Comparison of ENCODE assay signal across 38 mouse cellular contexts in the genomic region with DNA sequence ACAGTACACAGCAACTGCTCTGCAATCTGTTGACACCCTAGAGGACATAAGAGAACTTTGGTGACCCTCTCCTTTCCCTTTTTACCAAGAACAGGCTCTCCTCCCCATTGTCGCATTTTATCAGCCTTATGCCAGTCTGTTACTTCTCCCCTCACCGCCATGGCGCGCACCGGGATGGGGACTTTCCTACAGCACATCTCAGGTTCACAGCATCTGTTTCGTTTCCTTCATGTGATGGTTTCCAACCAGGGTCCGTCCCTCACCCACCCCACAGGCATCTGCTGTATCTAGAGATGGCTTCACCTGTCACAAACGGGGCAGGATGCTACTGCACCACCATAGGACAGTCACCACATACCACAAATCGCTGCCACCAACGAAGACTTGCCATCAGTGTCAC. TPM values are rescaled to one million over a fixed set of nuclear protein-coding genes. Genes with fewer than 3 reads are reported as not detected.
"Had no signal": no experiment of that assay in that cellular context is flagged by ENCODE, and none has a peak within 500 bp of the region (broad histone marks: within the 10 kb centered on the region; RNA-seq: fewer than 3 reads in every experiment).

No protein-coding gene starts in this region.

- H3K27ac ChIP-seq: embryonic facial prominence, embryonic 10.5 days; embryonic facial prominence, embryonic 12.5 days; embryonic facial prominence, embryonic 13.5 days; embryonic facial prominence, embryonic 15.5 days; forebrain, embryonic 10.5 days; forebrain, embryonic 12.5 days; forebrain, embryonic 13.5 days; forebrain, embryonic 15.5 days had no signal

- H3K27me3 ChIP-seq: embryonic facial prominence, embryonic 12.5 days; embryonic facial prominence, embryonic 13.5 days; embryonic facial prominence, embryonic 15.5 days; forebrain, embryonic 12.5 days; forebrain, embryonic 13.5 days; forebrain, embryonic 15.5 days had no signal

- H3K9ac ChIP-seq: embryonic facial prominence, embryonic 12.5 days; embryonic facial prominence, embryonic 13.5 days; embryonic facial prominence, embryonic 15.5 days; forebrain, embryonic 12.5 days; forebrain, embryonic 13.5 days; forebrain, embryonic 15.5 days; forebrain, postnatal 0 days had no signal

- DNase-seq: cerebellum, adult 2 months; cerebellum, adult 8-10 months; cerebellum, adult 9-10 months; cerebellum, adult 9-11 months; cerebellum, postnatal 10 days; cerebellum, postnatal 25 days; cerebellum, postnatal 36 days; embryo, embryonic 11 days; forebrain, postnatal 0 days; gastrocnemius, adult 2 months; gastrocnemius, postnatal 10 days; gastrocnemius, postnatal 14 days; gastrocnemius, postnatal 25 days; gastrocnemius, postnatal 36 days; heart, adult 2 months had no signal

- H3K4me3 ChIP-seq: embryonic facial prominence, embryonic 10.5 days; embryonic facial prominence, embryonic 12.5 days; embryonic facial prominence, embryonic 13.5 days; embryonic facial prominence, embryonic 15.5 days; erythroblast, embryonic 14.5 days; forebrain, embryonic 10.5 days; forebrain, embryonic 12.5 days; forebrain, embryonic 13.5 days; forebrain, embryonic 15.5 days; gastrocnemius, adult 2 months; heart, adult 2 months had no signal

- H3K4me2 ChIP-seq: embryonic facial prominence, embryonic 12.5 days; embryonic facial prominence, embryonic 13.5 days; embryonic facial prominence, embryonic 15.5 days; forebrain, embryonic 12.5 days; forebrain, embryonic 13.5 days; forebrain, embryonic 15.5 days had no signal

- H3K9me3 ChIP-seq: embryonic facial prominence, embryonic 10.5 days; embryonic facial prominence, embryonic 12.5 days; embryonic facial prominence, embryonic 13.5 days; embryonic facial prominence, embryonic 15.5 days; forebrain, embryonic 10.5 days; forebrain, embryonic 12.5 days; forebrain, embryonic 13.5 days; forebrain, embryonic 15.5 days had no signal

- ATAC-seq: forebrain, embryonic 13.5 days; forebrain, embryonic 14.5 days; forebrain, embryonic 15.5 days; forebrain, embryonic 16.5 days; forebrain, postnatal 0 days had no signal

- H3K4me1 ChIP-seq: embryonic facial prominence, embryonic 10.5 days; embryonic facial prominence, embryonic 12.5 days; embryonic facial prominence, embryonic 13.5 days; embryonic facial prominence, embryonic 15.5 days; forebrain, embryonic 10.5 days; forebrain, embryonic 12.5 days; forebrain, embryonic 13.5 days; forebrain, embryonic 15.5 days had no signal

RNA-seq across cellular contexts. Expression of gene 1700011L22Rik, which starts 26.6 kb away (rescaled TPM):
- total RNA-seq: common myeloid progenitor, adult 5-6 weeks; forebrain, postnatal 0 days; gastrocnemius, adult 18-20 months; gastrocnemius, adult 2 months; gastrocnemius, adult 8-10 months; gastrocnemius, postnatal 10 days; gastrocnemius, postnatal 14 days; gastrocnemius, postnatal 25 days; gastrocnemius, postnatal 36 days; gastrocnemius, postnatal 4 days; granulocyte monocyte progenitor cell, adult 5-6 weeks; heart, adult 18-20 months; heart, adult 2 months; heart, adult 8-10 months had no signal
- polyA plus RNA-seq: cerebellum, adult 2 months; cortical plate, adult 2 months; embryonic facial prominence, embryonic 10.5 days; embryonic facial prominence, embryonic 11.5 days; embryonic facial prominence, embryonic 12.5 days; embryonic facial prominence, embryonic 13.5 days; embryonic facial prominence, embryonic 14.5 days; embryonic facial prominence, embryonic 15.5 days; erythroblast, embryonic 14.5 days; forebrain, embryonic 10.5 days; forebrain, embryonic 11.5 days; forebrain, embryonic 12.5 days; forebrain, embryonic 13.5 days; forebrain, embryonic 14.5 days; forebrain, embryonic 15.5 days; forebrain, embryonic 16.5 days; forebrain, postnatal 0 days; frontal cortex, adult 2 months; heart, adult 2 months had no signal
